ENCODE assay signal across 8 mouse cellular contexts in the genomic region with DNA sequence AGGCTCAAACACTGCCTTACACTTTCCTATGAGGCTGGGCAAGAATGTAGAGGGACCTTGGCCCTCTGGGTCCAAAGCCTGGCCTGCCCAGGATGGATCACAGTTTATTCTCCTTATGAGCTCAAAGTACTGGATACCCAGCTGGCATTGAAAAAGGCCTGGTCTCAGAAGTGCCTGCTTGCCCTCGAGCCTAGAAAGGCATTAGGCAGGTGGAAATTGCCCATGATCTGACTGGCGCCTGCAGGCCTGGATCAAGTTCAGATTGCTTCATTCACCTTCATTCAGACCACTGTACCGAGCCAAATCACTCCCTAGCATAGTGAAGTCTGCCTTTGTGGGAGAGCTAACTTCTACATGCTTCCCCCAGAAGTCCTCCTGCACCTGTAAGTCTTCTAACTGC. TPM values are rescaled to one million over a fixed set of nuclear protein-coding genes. Genes with fewer than 3 reads are reported as not detected.
DNase-seq lines count a peak whose midpoint lies in the region; ATAC-seq and TF ChIP-seq lines count a peak whose summit lies in the region.

No protein-coding gene starts in this region.

- H3K4me3 ChIP-seq in forebrain, embryonic 11.5 days (ENCODE audit: low read depth, low read length) = no peak overlapping the region
- H3K4me3 ChIP-seq in forebrain, embryonic 10.5 days = no peak overlapping the region
- peak overlapping the region; percentile 91 for H3K4me3 ChIP-seq in E14TG2a.4 (replicated peaks; ENCODE audit: low read length)
- H3K4me3 ChIP-seq in forebrain, embryonic 16.5 days (replicated peaks; ENCODE audit: low read length) = no peak overlapping the region
- H3K4me3 ChIP-seq in limb, embryonic 10.5 days = 0 out of 2 replicates have a peak overlapping the region, but pooled peaks have one; percentile 82

- DNase-seq in forebrain, embryonic 11.5 days (ENCODE audit: low spot score) = peak; percentile 40
- DNase-seq in forebrain, embryonic 10.5 days (ENCODE audit: extremely low spot score, low spot score) = no peak
- DNase-seq in limb, embryonic 10.5 days (ENCODE audit: low spot score) = no peak
- DNase-seq in frontal cortex, postnatal 25 days (ENCODE audit: low spot score in 2 of 2) = no peak

- ATAC-seq in forebrain, embryonic 11.5 days (replicated peaks; ENCODE audit: low FRiP score) = no peak
- no peak for ATAC-seq in forebrain, embryonic 16.5 days
- ATAC-seq in megakaryocyte-erythroid progenitor cell, adult 5-6 weeks (replicated peaks; ENCODE audit: low FRiP score, low TSS enrichment, poor library complexity, severe bottlenecking) = no peak
- ATAC-seq in erythroid progenitor cell, adult 5-6 weeks (replicated peaks; ENCODE audit: low FRiP score, poor library complexity, severe bottlenecking) = no peak

- no peak for TF ChIP-seq CTCF in E14TG2a.4 (conservative IDR thresholded peaks at IDR 0.05; ENCODE audit: low read length)

- H3K36me3 ChIP-seq in forebrain, embryonic 11.5 days (ENCODE audit: control insufficient read depth, insufficient read depth, low read length) = no peaks in the 10 kb centered on the region
- H3K36me3 ChIP-seq in forebrain, embryonic 10.5 days (replicated peaks) = no peaks in the 10 kb centered on the region
- H3K36me3 ChIP-seq in E14TG2a.4 (ENCODE audit: insufficient read depth, low read length) = no peaks in the 10 kb centered on the region
- H3K36me3 ChIP-seq in forebrain, embryonic 16.5 days (ENCODE audit: control insufficient read depth, insufficient read depth) = no peaks in the 10 kb centered on the region
- no peaks in the 10 kb centered on the region for H3K36me3 ChIP-seq in limb, embryonic 10.5 days

- 73% methylated on average over 3 of the region's 3 CpGs for WGBS in forebrain, embryonic 11.5 days
- 75% methylated on average over 3 of the region's 3 CpGs for WGBS in forebrain, embryonic 10.5 days
- WGBS in forebrain, embryonic 16.5 days = 44% methylated on average over 3 of the region's 3 CpGs
- 77% methylated on average over 3 of the region's 3 CpGs for WGBS in limb, embryonic 10.5 days

- no peak overlapping the region for H3K4me2 ChIP-seq in forebrain, embryonic 11.5 days (ENCODE audit: low read depth, low read length, severe bottlenecking)
- H3K4me2 ChIP-seq in forebrain, embryonic 16.5 days (ENCODE audit: low read length) = peak overlapping the region; percentile 79

- H3K27me3 ChIP-seq in forebrain, embryonic 11.5 days (ENCODE audit: control insufficient read depth, insufficient read depth, low read length) = no peaks in the 10 kb centered on the region
- peaks cover 3% of the 10 kb centered on the region; the same call in 1 of the 2 replicates for H3K27me3 ChIP-seq in forebrain, embryonic 10.5 days (ENCODE audit: poor library complexity, severe bottlenecking)
- peaks cover 3% of the 10 kb centered on the region; the same call in 1 of the 2 replicates for H3K27me3 ChIP-seq in E14TG2a.4 (ENCODE audit: insufficient read depth, low read length)
- H3K27me3 ChIP-seq in forebrain, embryonic 16.5 days (replicated peaks; ENCODE audit: control insufficient read depth, insufficient read depth, low read length) = no peaks in the 10 kb centered on the region
- no peaks in the 10 kb centered on the region for H3K27me3 ChIP-seq in limb, embryonic 10.5 days (ENCODE audit: low read depth, poor library complexity, severe bottlenecking)

- peaks cover 2% of the 10 kb centered on the region; the same call in 1 of the 2 replicates for H3K4me1 ChIP-seq in forebrain, embryonic 11.5 days (replicated peaks; ENCODE audit: control insufficient read depth, insufficient read depth, low read length)
- peaks cover 13% of the 10 kb centered on the region for H3K4me1 ChIP-seq in forebrain, embryonic 10.5 days
- peaks cover 43% of the 10 kb centered on the region for H3K4me1 ChIP-seq in E14TG2a.4 (replicated peaks; ENCODE audit: low read depth, low read length)
- peaks cover 9% of the 10 kb centered on the region for H3K4me1 ChIP-seq in forebrain, embryonic 16.5 days (replicated peaks; ENCODE audit: control insufficient read depth, insufficient read depth, low read length)
- peaks cover 19% of the 10 kb centered on the region for H3K4me1 ChIP-seq in limb, embryonic 10.5 days

- no peak overlapping the region for H3K9ac ChIP-seq in forebrain, embryonic 11.5 days (ENCODE audit: low read length)
- H3K9ac ChIP-seq in forebrain, embryonic 16.5 days (replicated peaks; ENCODE audit: low read depth, low read length) = no peak overlapping the region

- H3K9me3 ChIP-seq in forebrain, embryonic 11.5 days (ENCODE audit: control insufficient read depth, low read length) = no peaks in the 10 kb centered on the region
- no peaks in the 10 kb centered on the region for H3K9me3 ChIP-seq in forebrain, embryonic 10.5 days
- peaks cover 4% of the 10 kb centered on the region for H3K9me3 ChIP-seq in E14TG2a.4 (ENCODE audit: low read length)
- no peaks in the 10 kb centered on the region for H3K9me3 ChIP-seq in forebrain, embryonic 16.5 days (ENCODE audit: control insufficient read depth, low read length)
- no peaks in the 10 kb centered on the region for H3K9me3 ChIP-seq in limb, embryonic 10.5 days (replicated peaks)

- no peak overlapping the region for H3K27ac ChIP-seq in forebrain, embryonic 11.5 days (ENCODE audit: low read depth, low read length)
- H3K27ac ChIP-seq in forebrain, embryonic 10.5 days = no peak overlapping the region
- no peak overlapping the region for H3K27ac ChIP-seq in forebrain, embryonic 16.5 days (ENCODE audit: low read length)
- H3K27ac ChIP-seq in limb, embryonic 10.5 days = no peak overlapping the region

RNA-seq across cellular contexts. Expression of a gene that starts 22.3 kb away (rescaled TPM):
- 19.1 and 20.1 TPM in 2 replicates for polyA plus RNA-seq in forebrain, embryonic 11.5 days (2014; fragmentation: Nextera tagmentation; extraction: Ambion mirVana)
- 19.3 and 20.3 TPM in 2 replicates for polyA plus RNA-seq in forebrain, embryonic 10.5 days (2016; fragmentation: Nextera tagmentation; extraction: Ambion mirVana)
- polyA plus RNA-seq in forebrain, embryonic 16.5 days (2015; fragmentation: Nextera tagmentation; extraction: Ambion mirVana) = 35.2 TPM in 2 replicates
- polyA plus RNA-seq in limb, embryonic 10.5 days (2016; fragmentation: Nextera tagmentation; extraction: Ambion mirVana) = 15.4 and 20.3 TPM in 2 replicates
- 6.8 and 12.1 TPM in 2 replicates for total RNA-seq in megakaryocyte-erythroid progenitor cell, adult 5-6 weeks (2014; fragmentation: Nextera tagmentation)
- total RNA-seq in megakaryocyte-erythroid progenitor cell, adult 5-6 weeks (2017) = 5.9 and 7.8 TPM in 2 replicates
- 5.4 TPM in 2 replicates for total RNA-seq in erythroid progenitor cell, adult 5-6 weeks (2015; ENCODE audit: low replicate concordance)
- 4.9 and 15.3 TPM in 2 replicates for total RNA-seq in erythroid progenitor cell, adult 5-6 weeks (2017; ENCODE audit: low replicate concordance)

RNA-seq across cellular contexts. Expression of a gene that starts 24.4 kb away (rescaled TPM):
- polyA plus RNA-seq in forebrain, embryonic 11.5 days (2014; fragmentation: Nextera tagmentation; extraction: Ambion mirVana) = 166 TPM in 2 replicates
- 160 and 169 TPM in 2 replicates for polyA plus RNA-seq in forebrain, embryonic 10.5 days (2016; fragmentation: Nextera tagmentation; extraction: Ambion mirVana)
- polyA plus RNA-seq in forebrain, embryonic 16.5 days (2015; fragmentation: Nextera tagmentation; extraction: Ambion mirVana) = 168 and 171 TPM in 2 replicates
- 155 and 158 TPM in 2 replicates for polyA plus RNA-seq in limb, embryonic 10.5 days (2016; fragmentation: Nextera tagmentation; extraction: Ambion mirVana)
- 128 and 195 TPM in 2 replicates for total RNA-seq in megakaryocyte-erythroid progenitor cell, adult 5-6 weeks (2014; fragmentation: Nextera tagmentation)
- 72.1 and 95.9 TPM in 2 replicates for total RNA-seq in megakaryocyte-erythroid progenitor cell, adult 5-6 weeks (2017)
- total RNA-seq in erythroid progenitor cell, adult 5-6 weeks (2015; ENCODE audit: low replicate concordance) = 37.5 and 45.3 TPM in 2 replicates
- 6.3 and 21.7 TPM in 2 replicates for total RNA-seq in erythroid progenitor cell, adult 5-6 weeks (2017; ENCODE audit: low replicate concordance)

RNA-seq across cellular contexts. Expression of a gene that starts 48.4 kb away (rescaled TPM):
- polyA plus RNA-seq in forebrain, embryonic 11.5 days (2014; fragmentation: Nextera tagmentation; extraction: Ambion mirVana) = 152 and 157 TPM in 2 replicates
- polyA plus RNA-seq in forebrain, embryonic 10.5 days (2016; fragmentation: Nextera tagmentation; extraction: Ambion mirVana) = 140 and 141 TPM in 2 replicates
- 139 and 141 TPM in 2 replicates for polyA plus RNA-seq in forebrain, embryonic 16.5 days (2015; fragmentation: Nextera tagmentation; extraction: Ambion mirVana)
- polyA plus RNA-seq in limb, embryonic 10.5 days (2016; fragmentation: Nextera tagmentation; extraction: Ambion mirVana) = 125 and 131 TPM in 2 replicates
- 47.1 and 48.7 TPM in 2 replicates for total RNA-seq in megakaryocyte-erythroid progenitor cell, adult 5-6 weeks (2014; fragmentation: Nextera tagmentation)
- total RNA-seq in megakaryocyte-erythroid progenitor cell, adult 5-6 weeks (2017) = 58.7 and 68.5 TPM in 2 replicates
- total RNA-seq in erythroid progenitor cell, adult 5-6 weeks (2015; ENCODE audit: low replicate concordance) = 19.5 and 23.9 TPM in 2 replicates
- 23.1 and 26.2 TPM in 2 replicates for total RNA-seq in erythroid progenitor cell, adult 5-6 weeks (2017; ENCODE audit: low replicate concordance)

Comparison
In these comparisons a context has a peak if more than half of its experiments do, and no peak if none do; other contexts are left out.
1. H3K4me3 ChIP-seq: peak in E14TG2a.4 (single experiment) and limb, embryonic 10.5 days (single experiment); none in forebrain, embryonic 11.5 days (single experiment), forebrain, embryonic 10.5 days (single experiment) and forebrain, embryonic 16.5 days (single experiment).